Mouse (Mus musculus): ENCODE measurements at regions not wholly inside any gene's neighbourhood (a gene's known extent, or its start where the extent isn't known, plus 50 kb on each side); places are given as distances from the start of the nearest gene placed in this dataset.

DNA sequence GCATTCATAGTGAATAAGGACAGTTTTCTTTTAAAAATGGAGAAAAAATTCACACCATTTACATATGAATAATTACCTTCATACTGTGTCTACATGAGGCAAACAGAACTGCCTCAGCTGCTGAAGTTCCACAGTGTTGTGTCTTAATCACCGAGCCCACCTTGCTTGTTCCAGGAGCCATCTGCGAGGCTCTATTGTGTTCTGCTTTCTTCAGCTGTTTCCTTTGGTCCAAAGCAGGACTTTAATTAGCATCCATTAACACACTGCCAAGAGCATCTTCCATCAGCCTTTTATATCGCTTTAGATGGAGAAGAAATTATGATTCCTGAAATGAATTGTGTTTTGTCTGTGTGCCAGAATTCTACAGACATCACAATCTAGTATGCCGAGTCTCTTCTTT is 3423.1 kb upstream of the Lrrc6 start:
- H3K4me3 ChIP-seq: no peak overlapping the region
- no peak for ATAC-seq (ENCODE audit: low FRiP score, low read depth)
- no peaks in the 10 kb centered on the region for H3K27me3 ChIP-seq
- no peak overlapping the region for H3K4me2 ChIP-seq (replicated peaks)
- H3K9me3 ChIP-seq: no peaks in the 10 kb centered on the region
- WGBS: 72% methylated on average over 4 of the region's 4 CpGs
- no peaks in the 10 kb centered on the region for H3K36me3 ChIP-seq
- no peak overlapping the region for H3K27ac ChIP-seq
- H3K4me1 ChIP-seq: no peaks in the 10 kb centered on the region
- no peak overlapping the region for H3K9ac ChIP-seq

DNA sequence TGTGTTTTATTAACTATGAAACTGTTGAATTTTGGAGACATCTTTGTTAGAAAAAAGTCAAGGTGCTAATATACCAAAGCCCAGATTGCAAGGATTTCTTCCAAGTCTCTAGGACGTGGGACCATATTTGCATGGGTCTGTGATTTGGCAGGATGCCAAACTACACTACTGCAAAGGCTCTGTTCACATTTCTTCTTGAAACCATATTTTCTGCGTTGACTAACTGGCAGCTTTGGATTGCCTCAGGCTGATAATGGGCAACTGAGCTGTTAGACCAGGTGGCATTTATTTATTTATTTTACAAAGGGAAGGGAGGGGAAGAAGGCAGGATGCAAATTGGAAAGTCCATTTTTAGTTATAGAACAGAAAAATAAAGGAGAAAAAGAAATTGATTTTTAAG is 3422.6 kb upstream of the Lrrc6 start:
- Histone ChIP-seq H3K4me3 (no peak overlapping the region), H3K36me3 (no peaks in the 10 kb centered on the region), H3K4me2 (replicated peaks) (no peak overlapping the region), H3K27ac (no peak overlapping the region), H3K9ac (no peak overlapping the region), H3K9me3 (no peaks in the 10 kb centered on the region), H3K4me1 (no peaks in the 10 kb centered on the region), H3K27me3 (no peaks in the 10 kb centered on the region)
- 13% methylated on average over 2 of the region's 2 CpGs for WGBS
- peak; percentile 57; the same call in 1 of the 2 replicates for ATAC-seq (ENCODE audit: low FRiP score, low read depth)

- Histone ChIP-seq H3K4me1 (no peaks in the 10 kb centered on the region), H3K9ac (no peak overlapping the region), H3K36me3 (no peaks in the 10 kb centered on the region), H3K27me3 (no peaks in the 10 kb centered on the region), H3K4me2 (replicated peaks) (no peak overlapping the region), H3K4me3 (no peak overlapping the region), H3K9me3 (no peaks in the 10 kb centered on the region), H3K27ac (no peak overlapping the region)
- no peak for ATAC-seq (ENCODE audit: low FRiP score, low read depth)
- WGBS: 76% methylated on average over 3 of the region's 3 CpGs
These were observed 3421.5 kb upstream of the Lrrc6 start for GRCm38 (mm10) chr15:69922176-69922575.

- Histone ChIP-seq H3K27me3 (no peaks in the 10 kb centered on the region), H3K9ac (no peak overlapping the region), H3K4me1 (no peaks in the 10 kb centered on the region), H3K27ac (no peak overlapping the region), H3K4me3 (no peak overlapping the region), H3K4me2 (replicated peaks) (no peak overlapping the region), H3K9me3 (no peaks in the 10 kb centered on the region), H3K36me3 (no peaks in the 10 kb centered on the region)
- ATAC-seq (ENCODE audit: low FRiP score, low read depth): no peak
- WGBS: 78% methylated on average over 4 of the region's 4 CpGs
These were observed 3385.1 kb upstream of the Lrrc6 start for GRCm38 (mm10) chr15:69885764-69886163.

DNA sequence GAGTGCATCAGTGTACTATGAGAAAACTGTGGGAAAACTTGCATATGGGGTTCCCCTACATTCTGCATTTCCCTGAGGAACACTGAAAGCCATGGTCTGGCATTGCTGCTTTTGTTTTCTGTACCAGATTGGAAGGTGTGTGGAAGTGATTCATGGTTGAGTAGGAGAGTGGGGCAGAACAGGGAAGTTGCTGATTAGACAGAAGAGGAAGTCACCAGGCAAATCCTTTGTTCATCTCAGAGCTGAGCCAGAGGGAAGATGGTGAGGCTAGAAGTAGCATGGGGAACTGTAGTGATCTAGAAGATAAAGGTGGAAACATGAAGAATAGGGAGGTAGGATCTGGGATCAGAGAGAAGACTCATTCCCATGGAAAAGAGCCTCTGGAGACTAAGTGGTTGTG is 3377.8 kb upstream of the Lrrc6 start:
- no peak overlapping the region for H3K4me2 ChIP-seq (replicated peaks)
- H3K36me3 ChIP-seq: no peaks in the 10 kb centered on the region
- no peak for ATAC-seq (ENCODE audit: low FRiP score, low read depth)
- H3K27me3 ChIP-seq: no peaks in the 10 kb centered on the region
- no peaks in the 10 kb centered on the region for H3K9me3 ChIP-seq
- H3K4me3 ChIP-seq: no peak overlapping the region
- no peak overlapping the region for H3K9ac ChIP-seq
- no peaks in the 10 kb centered on the region for H3K4me1 ChIP-seq
- no peak overlapping the region for H3K27ac ChIP-seq

- 7% methylated on average over 1 of the region's 1 CpGs for WGBS
- H3K9ac ChIP-seq: no peak overlapping the region
- no peaks in the 10 kb centered on the region for H3K4me1 ChIP-seq
- no peaks in the 10 kb centered on the region for H3K36me3 ChIP-seq
- H3K4me2 ChIP-seq (replicated peaks): no peak overlapping the region
- H3K4me3 ChIP-seq: no peak overlapping the region
- H3K9me3 ChIP-seq: no peaks in the 10 kb centered on the region
- no peaks in the 10 kb centered on the region for H3K27me3 ChIP-seq
- H3K27ac ChIP-seq: no peak overlapping the region
- ATAC-seq (ENCODE audit: low FRiP score, low read depth): no peak
These were observed 3352.8 kb upstream of the Lrrc6 start for GRCm38 (mm10) chr15:69853521-69853920.

GRCm38 (mm10) chr15:69849644-69850043 is 3348.9 kb upstream of the Lrrc6 start:
- no peak for ATAC-seq (ENCODE audit: low FRiP score, low read depth)
- Histone ChIP-seq H3K9ac (no peak overlapping the region), H3K4me3 (no peak overlapping the region), H3K36me3 (no peaks in the 10 kb centered on the region), H3K27ac (no peak overlapping the region), H3K27me3 (no peaks in the 10 kb centered on the region), H3K4me1 (no peaks in the 10 kb centered on the region), H3K4me2 (replicated peaks) (no peak overlapping the region), H3K9me3 (no peaks in the 10 kb centered on the region)
- WGBS: 91% methylated on average over 1 of the region's 1 CpGs

Measured in limb, embryonic 13.5 days (tissue).